Mouse (Mus musculus): ENCODE results near the gene Atp1a1.

The Atp1a1 gene

DNA sequence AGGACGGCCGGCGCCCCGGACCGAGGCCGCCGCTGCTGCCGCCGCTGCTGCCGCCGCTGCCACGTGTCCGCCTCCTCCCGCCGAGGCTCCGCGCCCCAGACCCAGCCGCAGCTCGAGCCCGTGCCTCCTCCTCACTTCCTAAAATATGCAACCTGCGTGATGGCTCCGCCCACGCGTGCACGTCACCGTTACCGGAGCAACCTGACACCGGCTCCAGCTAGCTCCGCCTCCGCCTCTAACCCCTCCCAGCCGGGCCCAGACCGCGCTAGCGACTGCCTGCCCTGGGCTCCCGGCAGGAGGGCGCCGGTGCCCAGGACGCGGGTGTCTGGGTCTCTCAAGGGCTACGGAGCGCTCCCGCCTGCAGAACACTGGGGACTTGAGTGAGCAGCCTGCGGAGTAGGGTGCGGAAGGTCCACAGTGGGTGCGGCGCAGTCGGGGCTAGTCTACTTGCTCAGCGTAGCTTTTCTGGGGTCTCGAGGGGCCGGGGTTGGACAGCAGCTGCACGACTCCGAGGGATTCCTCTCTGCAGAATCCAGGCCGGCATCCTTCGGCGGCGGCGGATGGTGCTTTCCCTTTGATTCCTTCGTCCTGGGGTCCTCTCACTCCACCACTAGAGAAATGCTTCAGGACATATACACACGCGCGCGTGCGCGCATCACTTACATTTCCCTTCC lies at the start of gene Atp1a1:
TSS of gene Atp1a1 (minus strand) at position 135 of the 674 bp plus-strand sequence.
- DNase-seq (ENCODE audit: low spot score) = peak; percentile 99

DNA sequence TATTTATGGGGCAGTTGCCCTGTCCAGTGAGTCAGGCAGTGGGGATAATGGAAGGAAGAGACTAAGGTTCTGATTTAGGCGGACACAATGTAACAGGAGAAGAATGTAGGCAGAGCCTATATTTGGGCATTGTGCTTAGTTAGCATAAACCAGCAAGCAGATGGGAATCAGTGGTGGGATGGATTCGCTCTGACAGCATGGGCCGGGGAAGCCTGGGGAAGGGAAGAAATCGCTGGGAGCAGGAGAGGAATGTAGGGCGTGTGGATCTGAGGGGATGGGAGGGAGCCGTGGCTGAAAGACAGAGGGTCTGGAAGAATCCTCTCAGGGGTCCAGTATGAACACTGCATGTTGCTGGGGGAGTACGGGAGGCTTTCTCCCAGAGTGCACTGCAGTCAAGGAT lies 49.0 kb upstream of the Atp1a1 start:
- no peak for DNase-seq (ENCODE audit: low spot score)

DNA sequence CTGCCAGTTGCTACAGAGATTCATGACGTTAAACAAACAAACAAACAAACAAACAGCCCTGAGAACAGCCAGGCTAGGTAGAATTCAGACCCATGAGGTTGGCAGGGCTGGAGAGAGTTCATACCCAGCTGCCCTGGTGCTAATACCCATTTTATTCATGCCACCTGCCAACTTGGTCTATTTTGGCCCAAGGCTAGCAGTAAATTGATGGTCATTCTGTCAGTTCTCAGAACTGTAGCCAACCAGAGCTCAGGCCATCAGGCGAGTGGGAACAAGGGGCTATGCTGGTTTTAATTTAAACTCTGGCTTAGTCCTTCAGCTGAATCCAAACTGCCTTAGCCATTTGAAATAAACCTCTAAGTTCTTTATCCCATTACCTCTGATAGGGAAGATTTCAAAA lies 48.5 kb upstream of the Atp1a1 start:
- no peak for DNase-seq (ENCODE audit: low spot score)

DNA sequence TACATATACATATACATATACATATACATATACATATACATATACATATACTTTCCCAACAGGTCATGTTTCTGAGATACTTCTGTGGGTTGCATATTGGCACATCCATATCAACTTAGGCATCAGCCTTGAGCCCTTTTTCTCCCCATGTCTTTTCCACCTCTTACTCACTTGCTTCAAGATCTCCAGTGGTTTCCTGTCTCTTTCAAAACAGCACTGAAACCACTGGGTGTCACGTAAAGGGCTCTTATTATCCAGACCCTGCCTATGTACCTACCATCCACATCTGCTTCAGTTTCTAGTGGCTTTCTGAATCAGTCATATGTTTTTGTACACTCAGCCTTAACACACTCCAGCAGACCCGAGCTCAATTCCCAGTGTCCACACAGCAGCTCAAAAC lies 45.8 kb upstream of the Atp1a1 start:
- DNase-seq (ENCODE audit: low spot score) = no peak

DNA sequence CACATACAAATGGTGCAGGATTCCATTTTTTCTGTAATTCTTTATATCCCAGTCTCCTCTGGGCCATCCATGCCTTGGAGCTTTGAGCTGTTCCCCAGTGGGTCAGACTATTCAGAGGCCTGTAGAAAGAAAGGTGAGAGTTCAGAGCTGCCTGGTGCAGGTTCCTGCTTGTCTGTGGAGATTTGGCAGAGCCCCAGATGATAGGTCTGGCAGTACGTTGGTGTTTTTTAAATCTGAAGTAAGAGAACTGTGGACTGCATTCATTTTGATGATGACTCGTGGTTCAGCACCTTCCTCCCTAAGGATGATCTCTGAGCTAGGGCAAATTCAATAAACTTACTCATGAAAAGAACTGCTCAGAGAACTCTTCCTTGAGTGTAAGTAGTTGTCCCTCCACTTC lies 44.8 kb upstream of the Atp1a1 start:
- peak; percentile 53 for DNase-seq (ENCODE audit: low spot score)

DNA sequence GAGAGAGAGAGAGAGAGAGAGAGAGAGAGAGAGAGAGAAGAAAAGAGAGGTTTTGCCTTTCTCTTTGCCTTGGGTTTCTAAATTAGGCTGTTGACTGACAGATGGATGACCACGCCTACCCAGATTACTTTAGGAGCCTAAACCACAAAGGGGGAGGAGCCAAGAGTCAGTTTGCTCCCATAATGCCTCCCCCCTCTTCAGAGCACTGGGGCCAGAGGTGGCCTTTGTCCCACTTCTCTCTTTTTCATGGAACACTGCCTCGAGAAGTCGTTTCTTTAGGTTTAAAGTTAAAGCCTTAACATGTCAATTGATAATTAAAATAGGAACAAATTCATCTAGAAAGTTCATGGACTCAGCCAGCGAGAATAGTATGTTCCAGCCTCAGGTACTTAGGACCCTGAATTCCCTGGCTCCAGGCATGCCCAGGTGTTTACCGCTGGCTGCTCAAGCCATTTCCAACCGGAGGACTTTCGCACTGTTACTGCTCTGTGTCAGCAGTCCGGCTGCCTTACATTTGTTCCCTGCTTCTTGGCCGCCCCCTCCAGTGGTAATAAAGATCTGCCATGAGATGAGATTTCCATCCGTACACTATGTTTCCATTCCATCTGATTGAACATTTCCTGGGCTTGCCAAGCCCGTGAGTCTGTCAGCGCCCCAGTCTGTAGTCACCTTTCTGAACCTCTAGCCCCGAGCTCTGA lies 43.8 kb upstream of the Atp1a1 start:
- DNase-seq (ENCODE audit: low spot score) = peak; percentile 57

DNA sequence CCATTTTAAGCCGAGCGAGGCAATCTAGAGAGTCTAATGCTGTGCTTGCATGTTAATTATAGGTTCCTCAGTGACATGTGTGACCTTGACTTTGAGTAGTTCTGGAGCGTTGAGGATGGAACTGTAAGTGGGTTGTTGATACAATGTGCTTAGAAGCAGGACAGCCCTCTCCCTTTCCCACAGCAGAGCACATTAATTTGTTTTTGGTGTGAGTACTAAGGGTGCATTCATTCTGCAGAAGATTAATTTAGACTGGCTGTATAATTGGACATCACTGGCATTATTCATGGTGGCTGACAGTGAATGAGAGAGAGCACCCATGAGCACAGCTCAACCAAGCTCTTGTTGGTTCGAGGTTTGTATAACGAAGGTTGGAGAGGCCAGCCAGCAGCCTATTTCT lies 42.3 kb upstream of the Atp1a1 start:
- no peak for DNase-seq (ENCODE audit: low spot score)

DNA sequence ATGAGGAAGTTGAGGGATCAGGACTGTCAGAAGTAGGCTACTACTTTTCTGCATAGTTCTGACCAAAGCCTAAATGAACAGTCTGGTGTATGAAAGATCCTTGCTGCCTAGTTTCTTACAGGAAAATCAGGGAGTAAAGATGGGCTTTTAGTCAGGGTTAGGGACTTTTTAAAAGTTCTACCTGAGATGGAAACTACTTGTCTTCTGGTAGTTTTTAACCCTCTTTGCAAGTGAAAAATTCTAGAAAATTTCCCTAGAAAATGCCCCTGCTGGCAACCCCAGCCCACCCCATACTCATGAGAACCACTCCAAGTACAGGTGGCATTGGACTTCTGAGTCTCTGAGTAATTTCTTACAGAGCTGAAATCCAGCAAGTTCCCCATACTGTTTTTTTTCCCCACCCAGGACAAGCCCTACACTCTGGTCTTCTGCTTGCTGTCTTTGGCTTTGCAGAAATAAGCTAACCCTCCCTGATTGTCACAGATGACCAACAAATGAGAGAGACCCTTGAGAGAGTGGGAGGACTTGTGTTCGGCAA lies 41.2 kb upstream of the Atp1a1 start:
- DNase-seq (ENCODE audit: low spot score) = no peak

DNA sequence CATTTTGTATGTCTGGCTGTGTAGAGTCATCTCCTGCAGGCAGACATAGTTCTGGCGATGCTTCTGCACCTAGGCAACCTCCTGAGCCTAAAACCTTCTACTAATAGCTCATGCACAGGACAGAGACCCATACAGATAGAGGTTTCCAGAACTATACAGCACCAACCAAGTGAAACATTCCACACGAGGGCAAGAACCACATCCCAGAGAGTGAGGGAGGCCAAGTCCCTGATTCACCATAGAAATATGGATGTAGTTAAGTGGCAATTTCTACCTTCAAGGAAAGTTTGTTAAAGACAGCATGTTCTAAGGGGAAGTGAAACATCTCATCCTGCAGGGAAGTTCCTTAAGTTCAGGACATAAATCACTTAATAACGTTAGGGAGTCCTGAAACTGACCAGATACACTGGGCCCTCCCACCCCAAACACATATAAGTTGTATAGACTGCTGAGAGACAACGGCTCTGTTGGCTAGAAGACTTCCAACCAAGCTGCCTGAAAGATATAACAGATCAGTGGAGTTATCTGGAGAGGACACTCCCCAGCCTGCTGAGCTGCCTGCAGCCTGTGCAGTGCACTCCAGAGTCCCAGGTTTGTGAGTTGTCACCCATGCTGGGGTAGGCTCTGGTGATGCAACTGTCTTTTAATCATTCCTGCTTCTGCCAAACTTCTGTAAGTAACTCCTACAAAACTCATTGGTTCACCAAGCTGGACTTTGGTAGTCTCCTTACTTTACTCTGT lies 39.7 kb upstream of the Atp1a1 start:
- DNase-seq (ENCODE audit: low spot score) = no peak

DNA sequence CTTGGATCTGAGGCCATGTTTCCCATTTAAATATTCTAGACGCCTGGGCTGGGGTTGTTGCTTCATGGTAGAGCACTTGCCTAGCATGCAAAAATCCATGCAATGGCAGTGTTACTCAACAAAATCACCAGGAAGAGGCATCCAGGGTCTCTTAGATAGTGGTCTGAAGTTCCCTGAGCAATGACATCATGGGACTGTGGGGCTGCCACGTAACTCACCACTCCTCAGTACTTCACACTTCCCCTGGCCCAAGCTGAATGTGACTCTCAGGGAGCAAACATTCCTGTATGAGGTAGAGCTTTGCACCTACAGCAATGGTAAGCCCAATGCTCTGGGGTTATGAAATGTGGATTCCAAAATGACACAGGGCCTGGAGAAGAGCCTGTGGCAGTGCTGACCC lies 38.8 kb upstream of the Atp1a1 start:
- no peak for DNase-seq (ENCODE audit: low spot score)

DNA sequence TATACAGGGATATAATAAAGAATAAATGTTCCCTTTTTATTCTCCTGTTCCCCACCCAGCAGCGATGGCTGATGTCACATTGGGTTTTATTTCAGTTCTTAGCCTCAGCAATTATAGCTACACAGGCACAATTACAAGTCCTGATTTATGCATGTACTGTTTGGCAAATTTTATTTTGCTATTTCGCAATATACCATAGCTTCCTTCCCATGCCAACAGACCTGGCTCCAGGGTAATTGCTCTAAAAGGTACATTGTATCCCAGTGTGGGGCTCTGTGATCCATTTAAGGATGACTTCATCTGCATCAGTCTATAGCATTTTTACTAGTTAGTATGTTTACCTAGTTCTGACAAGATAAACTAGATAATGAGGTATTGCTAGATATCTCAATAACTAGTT lies 33.7 kb upstream of the Atp1a1 start:
- no peak for DNase-seq (ENCODE audit: low spot score)

DNA sequence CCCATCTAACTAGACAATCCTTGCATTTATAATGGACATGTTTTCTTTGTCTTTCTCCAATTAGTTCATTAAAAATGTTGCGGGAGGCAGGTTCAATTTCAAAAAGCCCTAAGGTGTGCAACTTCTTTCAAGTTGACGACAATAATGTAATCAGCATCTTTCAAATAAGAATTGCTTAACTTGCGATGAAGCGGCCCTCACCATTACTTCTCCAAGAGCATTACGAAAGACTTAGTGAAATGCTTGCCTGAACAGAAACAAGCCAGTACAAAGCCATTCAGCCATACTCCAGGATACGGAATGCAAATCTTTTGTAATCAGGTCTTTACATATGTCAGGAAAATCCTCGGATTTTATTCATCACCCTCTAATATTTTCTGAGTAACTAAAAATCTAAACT lies 32.0 kb upstream of the Atp1a1 start:
- no peak for DNase-seq (ENCODE audit: low spot score)

DNA sequence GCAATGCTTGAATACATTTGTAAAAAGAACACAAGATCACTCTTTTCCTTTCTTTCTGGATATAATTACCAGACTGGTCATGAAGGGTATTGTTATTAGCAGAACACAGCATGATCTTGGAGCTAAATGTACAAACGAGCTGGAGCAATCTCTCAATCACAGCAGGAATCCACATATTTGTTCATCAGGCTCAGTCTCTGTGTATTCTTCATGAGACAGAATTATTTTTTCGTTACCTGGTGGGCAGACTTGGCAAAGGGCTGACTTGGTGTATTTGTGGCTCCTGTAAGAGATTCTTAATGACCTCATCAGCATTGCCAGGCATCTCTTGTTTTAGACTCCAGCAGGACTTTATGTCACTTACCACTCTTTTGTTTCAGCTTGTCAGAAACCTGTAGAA lies 31.6 kb upstream of the Atp1a1 start:
- DNase-seq (ENCODE audit: low spot score) = no peak

DNA sequence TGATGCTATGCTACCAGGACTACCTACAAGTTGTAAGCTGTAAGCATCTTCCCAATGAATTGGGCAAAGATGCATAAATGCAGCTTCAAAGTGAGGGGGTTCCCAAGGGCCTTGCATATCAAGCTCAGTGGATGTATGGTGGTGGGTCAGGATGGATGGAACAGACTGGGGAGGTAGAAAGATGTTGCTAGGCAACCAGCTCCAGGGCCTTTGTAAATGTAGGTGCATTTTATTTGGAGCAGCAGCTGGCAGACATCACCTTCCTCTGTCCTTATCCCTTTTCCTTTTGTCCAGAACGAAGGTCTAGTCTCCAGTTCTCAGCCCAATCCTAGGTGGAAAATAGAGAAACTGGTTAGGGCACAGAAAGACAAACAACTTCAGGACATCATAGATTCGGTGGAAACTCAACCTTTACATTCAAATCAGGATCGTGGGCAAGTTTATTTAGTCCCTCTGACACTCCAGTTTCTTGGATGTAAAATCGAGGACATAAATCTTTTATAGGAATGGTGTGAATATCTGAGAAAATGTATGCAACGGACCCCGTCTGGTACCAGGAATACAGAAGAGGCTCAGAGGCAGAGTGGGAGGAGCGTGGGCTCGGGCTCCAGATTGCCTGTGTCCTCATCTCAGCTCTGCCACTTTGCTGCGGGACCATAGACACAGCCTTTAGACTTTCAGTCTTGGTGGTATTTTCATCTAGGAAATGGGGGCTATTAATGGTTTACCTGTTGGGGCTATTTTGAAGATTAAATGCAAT lies 29.8 kb upstream of the Atp1a1 start:
- DNase-seq (ENCODE audit: low spot score) = no peak

DNA sequence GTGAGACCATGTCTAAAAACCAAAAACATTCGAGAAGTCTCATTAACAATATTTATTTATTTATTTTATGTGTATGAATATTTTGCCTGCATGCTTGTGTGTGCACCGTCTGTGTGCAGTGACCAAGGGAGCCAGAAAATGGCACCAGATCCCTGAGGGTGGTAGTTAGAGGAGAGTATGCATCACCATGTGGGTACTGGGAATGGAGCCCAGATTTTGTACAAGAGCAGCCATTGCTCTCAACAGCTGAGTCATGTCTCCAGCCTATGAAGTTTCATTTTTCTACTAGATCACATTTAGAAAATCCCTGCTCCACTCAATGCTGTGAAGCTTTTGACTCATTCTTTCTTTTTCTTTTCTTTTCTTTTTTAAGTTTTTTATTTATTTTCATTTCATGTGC lies 23.8 kb upstream of the Atp1a1 start:
- DNase-seq (ENCODE audit: low spot score) = no peak

DNA sequence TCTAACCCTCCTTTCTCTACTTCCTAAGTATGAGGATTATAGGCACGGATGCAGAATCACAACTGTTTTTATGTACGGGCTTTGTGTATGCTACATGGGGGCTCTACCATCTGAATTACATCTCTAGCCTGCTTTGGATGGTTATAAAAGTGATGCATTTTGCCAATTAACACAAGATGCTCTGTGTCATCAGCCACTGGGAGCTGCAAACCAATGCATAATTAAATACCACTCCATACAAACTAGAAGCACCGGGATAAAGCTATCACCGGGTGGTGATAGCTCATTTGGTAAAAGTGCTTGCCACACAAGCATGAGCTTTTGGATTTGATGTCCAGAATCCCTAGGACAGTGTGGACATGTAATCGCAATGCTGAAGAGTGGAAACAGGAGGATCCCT lies 19.8 kb upstream of the Atp1a1 start:
- DNase-seq (ENCODE audit: low spot score) = no peak

DNA sequence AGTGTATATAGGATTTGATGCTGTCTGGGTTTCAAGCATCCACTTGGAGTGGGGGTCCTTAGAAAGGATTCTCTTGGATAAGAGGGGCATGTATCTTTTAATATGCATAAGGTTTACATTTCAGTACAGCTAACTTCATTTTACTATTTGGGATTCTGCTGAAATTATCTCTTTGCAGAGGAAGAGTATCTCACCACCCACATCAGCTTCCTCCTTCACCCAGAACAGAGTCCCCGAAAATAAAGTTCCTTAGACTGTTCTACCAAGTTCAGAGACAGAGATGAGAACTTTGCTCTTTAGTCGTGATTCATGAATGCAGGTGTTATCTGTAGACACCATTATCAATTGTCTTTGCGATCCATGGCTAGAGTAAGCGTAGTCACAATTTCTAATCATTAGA lies 14.5 kb upstream of the Atp1a1 start:
- DNase-seq (ENCODE audit: low spot score) = no peak

DNA sequence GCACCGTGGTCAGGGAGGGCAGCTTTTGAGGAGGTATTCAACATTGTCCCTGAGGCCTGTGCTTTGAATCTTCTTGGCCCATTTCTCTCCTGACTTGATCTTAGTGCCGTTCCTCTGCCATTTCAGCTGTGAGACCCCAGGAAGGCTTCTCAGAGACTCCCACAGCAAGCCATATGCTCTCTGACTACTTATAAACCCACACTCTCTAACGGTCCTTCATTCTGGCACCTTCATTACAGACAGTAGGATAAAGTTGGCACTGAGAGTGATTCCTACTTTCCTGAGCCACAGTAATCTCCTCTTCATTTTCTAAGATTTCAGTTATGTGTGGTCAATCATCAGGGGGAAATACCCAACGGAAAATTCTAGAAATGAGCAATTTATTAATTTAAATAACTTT lies 14.0 kb upstream of the Atp1a1 start:
- DNase-seq (ENCODE audit: low spot score) = no peak

DNA sequence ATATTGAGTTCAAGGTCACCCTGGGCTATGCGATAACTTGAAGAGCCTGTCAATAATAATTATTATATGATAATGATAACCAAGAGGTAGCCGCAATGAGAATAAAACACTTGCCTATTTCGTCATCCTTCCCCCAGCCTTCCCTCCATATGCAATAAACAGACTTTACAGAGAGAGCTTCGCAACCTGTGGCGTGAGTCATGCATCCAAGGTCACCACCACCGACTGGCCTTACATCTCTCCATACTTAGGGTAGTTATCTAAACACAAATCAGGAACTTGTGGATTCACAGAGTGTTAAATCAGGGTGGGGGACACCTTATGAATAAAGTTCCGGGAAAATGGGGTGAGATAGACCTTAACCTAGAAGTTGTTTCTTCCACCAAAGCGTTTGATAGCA lies 13.0 kb upstream of the Atp1a1 start:
- DNase-seq (ENCODE audit: low spot score) = no peak

DNA sequence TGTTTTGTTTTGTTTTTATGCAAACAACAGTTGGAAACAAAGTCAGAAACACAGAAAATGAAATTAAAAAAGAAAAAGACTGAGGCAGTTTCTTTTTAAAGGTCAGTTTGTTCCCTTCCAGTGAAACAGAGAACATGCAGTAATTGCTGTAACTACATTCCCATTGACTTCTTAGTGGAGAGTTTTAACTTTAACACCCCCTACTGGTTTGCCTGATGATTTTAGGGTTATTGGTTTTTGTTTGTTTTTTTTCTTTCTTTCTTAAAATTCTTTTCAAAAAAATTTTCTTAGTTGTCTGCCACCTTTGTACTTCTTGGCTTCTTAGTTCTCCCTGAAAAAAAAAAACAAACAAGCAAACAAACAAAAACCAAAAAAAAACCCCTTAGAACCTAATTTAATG lies 12.5 kb upstream of the Atp1a1 start:
- no peak for DNase-seq (ENCODE audit: low spot score)

DNA sequence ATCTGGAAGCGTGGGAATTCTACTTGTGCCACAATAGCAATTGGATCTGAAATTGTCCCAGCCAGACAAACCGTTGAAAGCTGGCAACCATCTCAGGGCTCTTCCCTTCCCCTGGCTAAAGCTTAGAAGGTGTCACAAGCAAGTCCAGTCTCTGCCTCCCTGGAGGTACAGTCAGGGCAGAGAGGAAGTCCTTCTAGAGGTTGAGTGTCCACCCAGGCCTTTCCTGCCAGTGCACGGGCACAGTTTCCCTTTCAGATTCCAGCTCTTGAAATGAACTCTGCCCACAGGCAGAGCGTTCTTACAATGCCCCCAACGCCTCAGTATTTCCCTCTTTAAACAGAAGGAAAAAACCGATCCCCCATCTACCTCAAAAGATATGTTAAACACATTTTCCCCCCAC lies 11.4 kb upstream of the Atp1a1 start:
- DNase-seq (ENCODE audit: low spot score) = no peak

DNA sequence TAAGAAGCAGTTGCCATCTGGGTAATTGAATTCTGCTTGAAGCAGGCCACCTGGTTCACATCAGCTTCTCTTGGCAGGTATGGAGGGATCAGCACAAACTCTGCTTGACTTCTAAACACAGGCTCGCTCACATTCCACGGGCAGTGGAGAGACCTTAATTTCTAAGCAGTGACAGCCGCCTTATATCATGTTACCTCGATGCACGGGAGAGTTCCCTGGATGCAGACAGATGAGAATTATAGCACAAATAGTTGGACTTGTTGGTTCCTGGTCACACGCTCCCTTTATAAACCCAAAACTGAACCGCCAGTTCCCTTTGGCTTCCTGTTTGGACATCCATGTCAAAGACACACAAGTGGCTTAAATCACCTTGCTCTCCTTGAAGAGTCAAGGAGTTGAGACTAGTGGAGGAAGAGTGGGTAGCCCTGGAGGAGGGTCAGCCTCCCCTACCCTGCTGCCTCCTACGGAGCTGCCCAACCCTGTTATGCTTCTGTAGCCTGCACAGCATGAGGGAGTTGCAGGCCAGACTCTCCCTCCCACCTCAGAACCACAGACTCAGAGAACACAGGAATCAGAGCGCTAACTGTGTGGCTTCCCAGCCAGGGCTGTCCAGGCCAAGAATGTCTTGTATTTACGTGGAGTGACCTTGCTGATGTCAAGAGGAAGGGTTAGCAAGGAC lies 7.5 kb upstream of the Atp1a1 start:
- no peak for DNase-seq (ENCODE audit: low spot score)

Measured in urinary bladder, postnatal 14 days (tissue).